Mouse (Mus musculus): ENCODE measurements around the gene Frmpd1. TPM values are rescaled to one million over a fixed set of nuclear protein-coding genes. Genes with fewer than 3 reads are reported as not detected.

The Frmpd1 gene
- total RNA-seq, 4 experiments from 2014 or later: 6.5 to 9.3 (median 8.7) TPM

- no peak for DNase-seq
These were observed 147.8 kb downstream of the Frmpd1 start for GRCm38 (mm10) chr4:45332466-45332865.

Other genes with a start within 250 kb of the Frmpd1 start
- gene Grhpr, start 203.5 kb upstream of the Frmpd1 start, total RNA-seq (2022): 100 to 1,000 TPM; 223 to 249 (median 233) TPM
- 10 to 100 TPM; 11.4 to 14.5 (median 13.5) TPM for gene Zbtb5, start 172.5 kb upstream of the Frmpd1 start, total RNA-seq (2022)
- 10 to 100 TPM; 13.7 to 24.5 (median 17.6) TPM for gene Polr1e, start 166.3 kb upstream of the Frmpd1 start, total RNA-seq (2022)
- 10 to 100 TPM; 11.6 to 19.8 (median 15.7) TPM for gene Fbxo10, start 100.3 kb upstream of the Frmpd1 start, total RNA-seq (2022)
- 10 to 100 TPM; 58.8 to 88.7 (median 70.4) TPM for gene Tomm5, start 76.8 kb upstream of the Frmpd1 start, total RNA-seq (2022)
- 10 to 100 TPM in 3 of 4 experiments, 1 to 10 TPM in 1; 8.0 to 15.0 (median 12.7) TPM for gene Trmt10b, start 112.3 kb downstream of the Frmpd1 start, total RNA-seq (2022)
- 10 to 100 TPM; 25.4 to 31.5 (median 27.6) TPM for gene Dcaf10, start 157.2 kb downstream of the Frmpd1 start, total RNA-seq (2022)
- gene Exosc3, start 157.9 kb downstream of the Frmpd1 start, total RNA-seq (2022): 10 to 100 TPM; 22.9 to 40.8 (median 30.9) TPM
- 100 to 1,000 TPM; 191 to 350 (median 261) TPM for gene Slc25a51, start 223.9 kb downstream of the Frmpd1 start, total RNA-seq (2022)

Data from adrenal gland, adult 8-10 months (tissue).